Mouse (Mus musculus): ENCODE data around the gene Olfr535.

- TF ChIP-seq CTCF (IDR thresholded peaks at IDR 0.05; ENCODE audit: extremely low read depth, insufficient read depth, insufficient read length, insufficient replicate concordance) = no peak
- TF ChIP-seq POLR2A (IDR thresholded peaks at IDR 0.05; ENCODE audit: low read depth, low read length) = no peak
Measured at GRCm38 (mm10) chr7:140477886-140478285, 6.1 kb upstream of the Olfr535 start.
